Mouse (Mus musculus) left cerebral cortex, adult 2 months (tissue): ENCODE data around the gene Rnf227. TPM values are rescaled to one million over a fixed set of nuclear protein-coding genes. Genes with fewer than 3 reads are reported as not detected.

ENCODE experiments used
- DNase-seq, 2 experiments: peaks; one replicate each; pipeline ENCODE4 v3.0.0; 2021 to 2022; ENCODE audit warnings: low spot score in 2 of 2, mixed read lengths in 1 of 2; ENCODE audit errors: extremely low spot score in 1 of 2
- H3K27ac ChIP-seq: fragments of 200-600 bp; 2 replicates; pipeline ENCODE4 v1.8.1; 2022
- H3K4me3 ChIP-seq: fragments of 200-600 bp; 2 replicates; pipeline ENCODE4 v1.8.1; 2022
- CTCF ChIP-seq: fragments of 200-600 bp; IDR thresholded peaks from 2 replicates; pipeline ENCODE4 v1.8.1; 2022; ENCODE audit warnings: antibody characterized with exemption, mild to moderate bottlenecking, moderate library complexity
- intact Hi-C: fragments of 180-260 bp; cut with DNase I; formaldehyde crosslinking; loops from one replicate; pipeline ENCODE4 v1.15.1; 2025
- total RNA-seq, 2 experiments: library from RNA; stranded (reverse); gene quantifications; 2 replicates each; pipeline ENCODE4 v1.2.3; 2021

Rnf227 gene
- total RNA-seq, 2 experiments from 2014 or later, result 170 to 181 TPM

DNA sequence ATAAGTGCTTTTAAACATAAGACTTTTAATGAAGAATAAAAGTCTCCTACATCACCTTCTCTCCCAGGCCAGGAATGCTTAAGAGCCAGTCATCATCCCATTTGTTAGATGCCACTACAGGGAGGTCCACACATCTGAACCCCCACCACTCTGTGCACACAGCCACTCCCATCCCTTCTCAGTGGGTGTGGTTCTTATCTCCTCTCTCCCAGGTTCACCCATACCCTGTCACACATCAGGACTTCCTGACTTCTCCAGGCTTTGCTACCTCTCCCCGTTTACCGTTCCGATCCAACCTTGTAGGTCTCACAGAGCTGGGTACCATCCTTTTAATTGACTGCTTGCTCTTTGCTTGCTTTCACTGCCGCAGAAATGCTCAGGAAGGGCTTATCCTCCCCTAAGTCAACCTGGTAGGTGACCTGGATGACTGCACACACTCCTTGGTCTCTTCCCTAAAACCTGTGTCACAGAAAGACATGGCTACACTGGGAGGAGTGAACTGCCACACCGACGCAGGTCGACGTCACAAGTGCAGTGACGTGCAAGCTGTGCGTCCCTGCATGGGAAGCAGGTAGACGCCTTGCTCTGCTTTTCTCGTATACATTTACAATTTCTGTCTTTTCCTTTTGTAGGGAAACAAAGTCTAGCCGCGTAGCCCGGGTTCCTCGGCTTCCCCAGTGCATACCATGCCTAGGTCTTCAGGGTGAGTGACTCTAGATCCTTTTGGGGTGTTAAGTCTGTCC is 33.1 kb downstream of the Rnf227 start:
- no peak for DNase-seq
- Histone ChIP-seq H3K27ac (no peak overlapping the region), H3K4me3 (no peak overlapping the region)
- intact Hi-C loops, result no loop called here
- TF ChIP-seq CTCF, result no peak

DNA sequence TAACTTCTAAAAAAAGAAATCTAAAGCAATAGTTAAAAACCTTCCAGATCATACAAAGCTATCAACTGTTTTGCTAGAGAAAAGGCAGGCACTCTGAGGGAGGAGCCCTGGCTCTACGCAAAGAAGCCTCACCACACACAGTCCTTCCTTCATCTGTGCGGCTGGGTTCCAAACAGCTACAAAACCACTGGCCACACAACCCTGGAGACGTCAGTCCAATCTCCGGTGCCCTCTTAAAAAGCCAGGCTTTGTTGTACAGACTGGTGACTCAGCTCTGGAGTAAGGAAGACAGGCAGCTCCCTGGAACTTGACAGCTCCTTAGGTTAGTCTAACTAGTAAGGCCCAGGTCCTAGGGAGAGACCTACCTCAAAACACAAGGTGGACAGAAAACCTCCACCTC is 35.4 kb downstream of the Rnf227 start:
- intact Hi-C loops, result no loop called here
- TF ChIP-seq CTCF, result no peak
- no peak overlapping the region for H3K27ac ChIP-seq
- no peak overlapping the region for H3K4me3 ChIP-seq
- DNase-seq, result no peak

DNA sequence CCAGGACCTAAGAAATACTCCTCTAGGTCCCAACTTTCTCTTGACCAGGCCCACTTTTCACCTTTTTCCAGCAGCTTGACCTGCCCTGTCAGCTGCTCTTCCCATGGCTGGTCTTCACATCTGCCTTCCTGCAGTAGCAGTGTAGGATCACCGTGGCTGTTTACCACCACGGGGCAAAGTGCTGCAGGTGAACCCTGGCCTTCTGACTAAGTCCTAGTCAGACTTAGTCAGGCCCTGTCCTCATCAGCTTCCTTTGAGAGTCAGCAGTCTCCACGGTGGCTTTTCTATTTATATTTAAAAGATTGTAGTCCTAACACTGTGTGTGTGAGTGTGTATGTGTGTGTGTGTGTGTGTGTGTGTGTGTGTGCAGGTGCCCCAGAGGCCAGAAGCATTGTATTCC is 37.5 kb downstream of the Rnf227 start:
- DNase-seq, result no peak
- H3K27ac ChIP-seq, result no peak overlapping the region
- TF ChIP-seq CTCF, result no peak
- no peak overlapping the region for H3K4me3 ChIP-seq
- intact Hi-C loops, result no loop called here

DNA sequence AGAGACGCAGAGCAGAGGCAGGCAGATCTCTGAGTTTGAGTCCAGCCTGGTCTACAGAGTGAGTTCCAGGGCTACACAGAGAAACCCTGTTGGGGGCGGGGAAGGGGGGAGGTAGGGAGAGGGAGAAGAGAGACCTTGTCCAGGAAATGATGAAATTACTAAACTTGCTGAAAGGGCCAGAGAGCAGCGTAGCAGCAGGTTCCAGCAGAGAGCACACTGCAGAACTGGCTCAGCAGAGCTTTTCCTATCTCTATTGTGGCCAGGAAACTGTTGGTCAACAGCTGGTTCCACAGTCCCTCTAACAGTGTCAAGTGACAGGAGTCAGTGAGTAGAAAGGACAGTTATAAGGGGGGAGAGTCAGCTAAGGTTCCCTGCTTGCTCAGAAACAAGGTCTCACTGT is 39.3 kb downstream of the Rnf227 start:
- Histone ChIP-seq H3K27ac (no peak overlapping the region), H3K4me3 (no peak overlapping the region)
- no peak for TF ChIP-seq CTCF
- DNase-seq, result no peak
- intact Hi-C loops, result no loop called here

DNA sequence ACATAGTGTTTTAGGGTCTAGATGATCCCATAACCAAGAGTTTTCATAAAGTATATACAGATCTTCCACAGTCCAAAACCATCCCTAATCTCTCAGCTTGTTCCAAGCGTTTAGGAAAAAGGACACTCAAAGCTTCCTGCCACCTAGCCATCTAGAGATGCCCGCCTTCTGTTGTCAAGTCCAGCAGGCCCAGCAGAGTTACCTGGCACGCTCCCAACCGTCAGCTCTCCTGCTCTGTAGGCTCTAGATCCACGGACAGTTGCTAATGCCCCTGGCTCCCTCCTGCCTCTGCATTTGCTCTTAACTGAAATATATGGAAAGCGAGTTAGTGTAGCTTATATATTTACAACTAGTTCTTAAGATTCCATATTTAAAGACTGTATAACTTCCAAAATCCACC is 41.1 kb downstream of the Rnf227 start:
- no peak overlapping the region for H3K27ac ChIP-seq
- DNase-seq, result no peak
- intact Hi-C loops, result no loop called here
- no peak overlapping the region for H3K4me3 ChIP-seq
- TF ChIP-seq CTCF, result no peak

DNA sequence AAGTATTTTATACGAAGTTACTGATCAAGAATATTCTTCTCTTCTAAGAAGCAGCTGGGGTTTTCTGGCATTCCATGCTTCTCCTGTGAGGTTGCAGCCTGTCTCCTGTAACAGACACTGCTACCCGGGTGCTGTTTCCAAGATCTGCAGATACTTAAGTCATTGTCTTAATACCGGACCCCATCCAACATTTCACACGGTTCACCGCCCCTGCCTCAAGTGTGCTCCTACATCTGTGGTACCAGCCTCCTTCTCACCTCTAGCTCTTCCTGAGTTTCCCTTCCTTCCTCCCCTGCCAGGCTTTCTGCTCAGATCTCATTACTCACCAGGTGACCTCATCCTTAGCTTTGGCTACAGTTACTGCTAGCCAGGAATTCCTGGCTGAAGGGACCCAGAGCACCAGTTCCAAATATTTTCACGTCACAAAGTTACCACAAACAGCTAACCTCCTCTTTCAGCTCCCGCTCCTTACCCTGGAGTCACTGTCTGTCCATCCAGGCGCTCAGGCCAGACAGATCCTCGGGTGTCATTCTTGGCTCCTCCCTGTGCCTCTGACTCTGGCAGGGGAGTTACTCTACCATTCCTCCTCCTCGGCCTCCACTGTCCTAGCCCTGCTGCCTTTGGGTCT is 42.3 kb downstream of the Rnf227 start:
- no peak for TF ChIP-seq CTCF
- no peak for DNase-seq
- Histone ChIP-seq H3K4me3 (no peak overlapping the region), H3K27ac (no peak overlapping the region)
- intact Hi-C loops, result no loop called here

DNA sequence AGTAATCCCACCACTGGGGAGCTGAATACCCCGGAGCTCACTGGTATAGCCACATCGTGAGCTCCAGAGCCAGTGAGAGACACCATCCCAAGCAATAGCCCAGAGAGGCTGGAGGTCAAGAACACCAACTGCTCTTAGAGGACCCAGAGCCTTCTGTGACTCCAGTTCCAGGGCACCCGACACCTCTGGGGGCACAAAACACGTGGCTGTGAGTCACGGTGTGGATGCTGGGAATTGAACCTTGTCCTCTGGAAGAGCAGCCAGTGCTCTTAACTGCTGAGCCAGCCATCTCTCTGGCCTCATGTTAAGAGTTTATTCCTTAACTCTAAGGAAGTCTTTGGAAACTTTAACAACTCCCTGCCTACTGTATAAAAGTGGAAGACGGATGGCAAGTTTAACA is 44.7 kb downstream of the Rnf227 start:
- H3K4me3 ChIP-seq, result no peak overlapping the region
- intact Hi-C loops, result loop anchor here (5.0 kb wide), 1 partner anchor 193 kb away; no protein-coding TSS in a partner anchor
- TF ChIP-seq CTCF, result no peak
- H3K27ac ChIP-seq, result no peak overlapping the region
- DNase-seq, result no peak

DNA sequence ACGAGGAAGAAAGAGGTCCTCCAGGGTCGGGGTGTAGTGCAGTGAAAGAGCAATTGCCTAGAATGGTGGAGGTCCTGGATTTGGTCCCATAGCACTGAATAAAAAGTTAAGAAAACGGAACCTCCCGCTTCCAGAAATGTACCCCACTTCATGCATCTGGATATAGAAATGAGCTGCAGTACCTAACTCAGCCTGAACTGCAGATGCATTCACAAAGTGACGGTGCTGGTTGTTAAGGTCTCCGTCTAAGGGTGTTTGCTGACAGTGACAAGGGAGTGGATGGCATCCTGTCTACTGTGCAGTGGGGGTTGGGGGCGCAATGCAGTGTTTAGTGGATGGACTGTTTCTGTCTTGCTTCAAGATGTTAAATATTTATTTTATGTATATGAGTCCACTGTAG is 46.5 kb downstream of the Rnf227 start:
- no peak overlapping the region for H3K27ac ChIP-seq
- intact Hi-C loops, result loop anchor here (5.0 kb wide), 1 partner anchor 194 kb away; no protein-coding TSS in a partner anchor

DNA sequence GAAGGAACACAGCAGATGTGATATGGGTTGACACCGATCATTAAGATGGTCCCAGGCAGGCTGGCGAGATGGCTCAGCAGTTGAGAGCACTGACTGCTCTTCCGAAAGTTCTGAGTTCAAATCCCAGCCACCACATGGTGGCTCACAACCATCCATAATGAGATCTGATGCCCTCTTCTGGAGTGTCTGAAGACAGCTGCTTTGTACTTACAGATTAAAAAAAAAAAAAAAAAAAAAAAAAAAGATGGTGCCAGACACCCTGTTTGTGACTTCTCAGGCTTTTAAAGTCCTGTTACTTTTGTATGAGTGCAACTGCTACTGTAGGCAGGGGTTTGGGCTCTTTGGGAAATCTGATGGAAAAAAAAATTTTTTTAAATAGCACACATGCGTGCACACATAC is 48.4 kb downstream of the Rnf227 start:
- H3K27ac ChIP-seq, result no peak overlapping the region
- intact Hi-C loops, result loop anchor here (5.0 kb wide), 1 partner anchor 196 kb away; no protein-coding TSS in a partner anchor
- TF ChIP-seq CTCF, result peak; percentile 27

More for the DNA sequence above, 46.5 kb downstream of the Rnf227 start:
- no peak overlapping the region for H3K4me3 ChIP-seq
- DNase-seq, result no peak
- peak; percentile 1 for TF ChIP-seq CTCF

DNA sequence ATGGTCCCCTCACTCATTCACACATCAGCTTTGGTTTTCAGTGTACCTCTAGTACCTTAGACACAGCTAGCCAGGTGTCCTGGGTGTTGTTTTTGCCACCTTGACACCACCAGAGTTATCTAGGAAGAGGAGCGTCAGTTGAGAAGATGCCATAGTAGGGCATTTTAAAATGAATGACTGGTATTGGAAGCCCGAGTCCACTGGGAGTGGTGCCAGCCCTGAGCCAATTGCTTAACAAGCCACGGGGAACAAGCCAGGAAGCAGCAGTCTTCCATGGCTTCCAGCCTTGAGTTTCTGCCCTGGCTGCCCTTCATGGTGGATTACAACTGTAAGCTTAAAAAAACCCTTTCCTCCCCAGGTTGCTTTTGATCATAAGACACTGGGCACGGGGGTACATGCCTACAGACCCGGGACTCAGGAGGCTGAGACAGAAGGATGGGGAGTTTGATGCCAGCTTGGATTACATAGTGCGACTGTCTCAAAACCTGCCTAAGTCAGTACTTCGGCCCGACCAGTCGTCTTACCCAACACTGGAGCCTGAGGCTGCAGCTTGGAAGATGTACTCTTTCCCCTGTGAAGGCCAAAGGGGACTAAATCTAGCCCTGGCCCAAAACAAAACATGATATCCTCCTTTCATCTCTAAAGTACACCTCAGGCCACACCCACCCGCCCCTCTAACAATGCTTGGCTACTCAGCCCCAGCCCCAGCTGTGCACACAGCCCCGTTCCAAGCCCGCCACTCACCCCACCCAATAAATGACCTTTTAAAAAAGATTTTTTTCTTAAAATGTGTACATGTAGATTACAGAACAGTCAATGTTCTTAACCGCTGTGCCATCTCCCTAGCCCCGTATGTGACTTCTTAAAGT is 49.5 kb downstream of the Rnf227 start:
- H3K27ac ChIP-seq, result peak overlapping the region; percentile 30; the same call in 1 of the 2 replicates
- intact Hi-C loops, result loop anchor here (1.0 to 5.0 kb wide), 3 partner anchors 120 to 197 kb away; no protein-coding TSS in a partner anchor
- no peak for TF ChIP-seq CTCF
- peak in 1 of 2 experiments; percentile 31 for DNase-seq
- H3K4me3 ChIP-seq, result no peak overlapping the region

More for the DNA sequence above, 48.4 kb downstream of the Rnf227 start:
- no peak overlapping the region for H3K4me3 ChIP-seq
- no peak for DNase-seq

DNA sequence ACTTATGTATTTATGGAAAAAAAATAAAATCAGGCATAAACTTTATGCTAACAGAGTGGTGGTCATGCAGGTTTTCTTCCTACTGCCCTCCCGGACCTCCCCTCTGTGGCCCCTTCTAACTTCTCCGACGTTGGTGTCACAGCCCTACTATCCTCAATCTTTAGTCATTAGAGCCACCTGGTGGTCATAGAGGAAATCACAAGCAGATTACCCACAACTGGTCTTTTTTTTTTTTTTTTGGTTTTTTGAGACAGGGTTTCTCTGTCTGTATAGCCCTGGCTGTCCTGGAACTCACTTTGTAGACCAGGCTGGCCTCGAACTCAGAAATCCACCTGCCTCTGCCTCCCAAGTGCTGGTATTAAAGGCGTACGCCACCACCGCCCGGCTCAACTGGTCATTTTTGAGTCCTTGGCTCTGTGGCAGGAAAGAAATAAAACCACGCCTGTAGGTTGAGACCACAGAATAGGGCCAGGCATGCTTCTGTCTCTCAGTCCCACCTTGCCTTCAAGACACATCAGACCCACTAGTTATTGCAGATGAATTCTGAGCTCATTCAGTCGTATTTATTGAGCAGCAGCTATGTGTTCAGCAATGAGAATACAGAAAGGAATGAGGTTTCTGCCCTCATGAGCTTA is 50.3 kb downstream of the Rnf227 start:
- Histone ChIP-seq H3K4me3 (no peak overlapping the region), H3K27ac (no peak overlapping the region)
- TF ChIP-seq CTCF, result peak; percentile 76

More for the DNA sequence above, 50.3 kb downstream of the Rnf227 start:
- intact Hi-C loops, result loop anchor here (1.0 kb wide), 2 partner anchors 121 to 132 kb away; no protein-coding TSS in a partner anchor
- peak in 1 of 2 experiments; percentile 54 for DNase-seq

Other genes starting within 250 kb of the Rnf227 start
- gene Per1, start 245.2 kb upstream of the Rnf227 start, total RNA-seq, result 100 to 1,000 TPM; 114 to 185 TPM
- under 1 TPM; 0.57 to 0.82 TPM for gene Hes7, start 220.1 kb upstream of the Rnf227 start, total RNA-seq
- gene 9130213A22Rik, start 217.9 kb upstream of the Rnf227 start, total RNA-seq, result 1 to 10 TPM; 1.3 to 1.4 TPM
- gene Aloxe3, start 214.6 kb upstream of the Rnf227 start, total RNA-seq, result 1 to 10 TPM; 6.5 TPM
- 1 to 10 TPM; 8.7 to 9.8 TPM for gene Alox12b, start 183.5 kb upstream of the Rnf227 start, total RNA-seq
- gene Alox8, start 142.6 kb upstream of the Rnf227 start, total RNA-seq, result 1 to 10 TPM; 6.1 to 6.4 TPM
- gene Gucy2e, start 103.4 kb upstream of the Rnf227 start, total RNA-seq, result 1 to 10 TPM; 1.0 to 1.3 TPM
- gene Cntrob, start 16.7 kb upstream of the Rnf227 start, total RNA-seq, result 10 to 100 TPM; 19.2 to 27.1 TPM
- gene Trappc1, start 16.5 kb upstream of the Rnf227 start, total RNA-seq, result 10 to 100 TPM; 58.8 to 60.1 TPM
- 10 to 100 TPM; 95.5 to 95.8 TPM for gene Kcnab3, start 14.2 kb upstream of the Rnf227 start, total RNA-seq
- gene Chd3, start 28.9 kb downstream of the Rnf227 start, total RNA-seq, result 100 to 1,000 TPM; 406 to 416 TPM
- 100 to 1,000 TPM in 1 of 2 experiments, 10 to 100 TPM in 1; 94.0 to 113 TPM for gene Naa38, start 55.0 kb downstream of the Rnf227 start, total RNA-seq
- gene Cyb5d1, start 55.2 kb downstream of the Rnf227 start, total RNA-seq, result 10 to 100 TPM; 40.7 to 45.6 TPM
- 1 to 10 TPM; 2.9 to 3.8 TPM for gene Tmem88, start 57.8 kb downstream of the Rnf227 start, total RNA-seq
- 10 to 100 TPM; 31.1 to 45.3 TPM for gene Kdm6b, start 73.2 kb downstream of the Rnf227 start, total RNA-seq
- 1 to 10 TPM; 2.7 to 3.7 TPM for gene Dnah2, start 208.6 kb downstream of the Rnf227 start, total RNA-seq
- 10 to 100 TPM; 46.6 to 63.0 TPM for gene Efnb3, start 219.7 kb downstream of the Rnf227 start, total RNA-seq
- gene Wrap53, start 239.8 kb downstream of the Rnf227 start, total RNA-seq, result 10 to 100 TPM in 1 of 2 experiments, 1 to 10 TPM in 1; 7.6 to 10.5 TPM
- 10 to 100 TPM; 23.7 TPM for gene Trp53, start 239.9 kb downstream of the Rnf227 start, total RNA-seq